Mouse (Mus musculus) G1E (cell line): Measurements from ENCODE around the gene Stat4. TPM values are rescaled to one million over a fixed set of nuclear protein-coding genes. Genes with fewer than 3 reads are reported as not detected.

Experiments used
- ATAC-seq: 2 replicates; pipeline ENCODE4 v1.8.0; 2016; ENCODE audit warnings: mild to moderate bottlenecking; ENCODE audit not compliant: insufficient number of reproducible peaks, poor library complexity, low FRiP score, severe bottlenecking; ENCODE audit errors: extremely low read depth
- DNase-seq: peaks from one replicate; pipeline ENCODE4 v3.0.0; 2012; ENCODE audit warnings: low spot score
- H3K27me3 ChIP-seq: 2 replicates; pipeline ENCODE4 v1.6.1; 2012; ENCODE audit warnings: mild to moderate bottlenecking, low read length, inconsistent platforms; ENCODE audit not compliant: insufficient read depth
- H3K36me3 ChIP-seq: replicated peaks from 2 replicates; pipeline ENCODE3; 2012; ENCODE audit warnings: mild to moderate bottlenecking, inconsistent platforms
- H3K4me1 ChIP-seq: 2 replicates; pipeline ENCODE4 v1.6.1; 2012; ENCODE audit warnings: low read depth, low read length, inconsistent platforms, mixed read lengths; ENCODE audit not compliant: insufficient read depth
- H3K4me3 ChIP-seq: 2 replicates; pipeline ENCODE4 v1.5.1; 2012; ENCODE audit warnings: low read depth, mild to moderate bottlenecking, inconsistent platforms, low read length, moderate library complexity, mixed read lengths
- H3K9me3 ChIP-seq: replicated peaks from 2 replicates; pipeline ENCODE4 v1.6.1; 2012; ENCODE audit warnings: inconsistent platforms
- CTCF ChIP-seq: IDR thresholded peaks from 2 replicates; pipeline ENCODE4 v1.5.1; 2012; ENCODE audit warnings: low read depth, low read length, inconsistent platforms, mixed read lengths
- GATA1 ChIP-seq: IDR thresholded peaks from 2 replicates; pipeline ENCODE4 v1.6.1; 2012; ENCODE audit warnings: borderline replicate concordance, low read length, inconsistent platforms, mixed read lengths
- GATA2 ChIP-seq: IDR thresholded peaks from 2 replicates; pipeline ENCODE4 v1.6.1; 2012; ENCODE audit warnings: low read depth, low read length, inconsistent platforms, borderline replicate concordance
- POLR2AphosphoS5 ChIP-seq: IDR thresholded peaks from 2 replicates; pipeline ENCODE4 v1.6.1; 2012; ENCODE audit warnings: low read depth, low read length, inconsistent platforms; ENCODE audit not compliant: insufficient replicate concordance
- TAL1 ChIP-seq: conservative IDR thresholded peaks from 2 replicates; pipeline ENCODE4 v1.6.1; 2012; ENCODE audit warnings: low read depth, low read length, inconsistent platforms, mixed read lengths
- polyA plus RNA-seq: library from polyadenylated mRNA; stranded (reverse); fragments of >175 nt; gene quantifications from 2 replicates; pipeline ENCODE4 v1.2.3, GENCODE M21; 2012
- total RNA-seq, 2 experiments: library from RNA; stranded (forward) in 1 of 2; stranded (reverse) in 1 of 2; fragments of 200-1000 nt in 1 of 2; fragments of >200 nt in 1 of 2; fragmentation: Nextera tagmentation in 1 of 2; gene quantifications; 2 replicates each; pipeline ENCODE4 v1.2.3; 2014 to 2017

Stat4 gene
- total and polyA plus RNA-seq, 3 experiments, result 0.11 TPM; not detected in 2

- Histone ChIP-seq H3K9me3 (no peaks in the 10 kb centered on the region), H3K4me1 (no peaks in the 10 kb centered on the region), H3K4me3 (no peak overlapping the region), H3K27me3 (no peaks in the 10 kb centered on the region; the same call in 1 of the 2 replicates), H3K36me3 (no peaks in the 10 kb centered on the region)
- TF ChIP-seq CTCF (no peak), POLR2AphosphoS5 (no peak), TAL1 (no peak)
- DNase-seq (no peak), ATAC-seq (no peak)
These were observed 11.4 kb upstream of the Stat4 start for GRCm38 (mm10) chr1:51975589-51975988.

GRCm38 (mm10) chr1:51979048-51979447 is 7.9 kb upstream of the Stat4 start:
- Histone ChIP-seq H3K4me3 (no peak overlapping the region), H3K9me3 (no peaks in the 10 kb centered on the region), H3K27me3 (no peaks in the 10 kb centered on the region; the same call in 1 of the 2 replicates), H3K4me1 (no peaks in the 10 kb centered on the region), H3K36me3 (no peaks in the 10 kb centered on the region)
- ATAC-seq, result no peak
- TF ChIP-seq GATA2, result no peak
- TF ChIP-seq TAL1, result no peak
- no peak for TF ChIP-seq GATA1
- TF ChIP-seq POLR2AphosphoS5, result no peak
- TF ChIP-seq CTCF, result no peak
- DNase-seq, result no peak

- DNase-seq (no peak), ATAC-seq (no peak)
- TF ChIP-seq POLR2AphosphoS5 (no peak), CTCF (no peak), GATA2 (no peak), GATA1 (no peak), TAL1 (no peak)
- Histone ChIP-seq H3K4me3 (no peak overlapping the region), H3K4me1 (no peaks in the 10 kb centered on the region), H3K9me3 (no peaks in the 10 kb centered on the region), H3K36me3 (no peaks in the 10 kb centered on the region), H3K27me3 (peaks cover 3% of the 10 kb centered on the region; the same call in 1 of the 2 replicates)
These were observed 5.1 kb downstream of the Stat4 start for GRCm38 (mm10) chr1:51991983-51992609.

GRCm38 (mm10) chr1:51996056-51996455 is 9.1 kb downstream of the Stat4 start:
- ATAC-seq, result no peak
- no peaks in the 10 kb centered on the region for H3K4me1 ChIP-seq
- peaks cover 3% of the 10 kb centered on the region; the same call in 1 of the 2 replicates for H3K27me3 ChIP-seq
- TF ChIP-seq CTCF (no peak), POLR2AphosphoS5 (no peak), GATA1 (no peak), GATA2 (no peak), TAL1 (no peak)
- no peaks in the 10 kb centered on the region for H3K9me3 ChIP-seq
- H3K36me3 ChIP-seq, result no peaks in the 10 kb centered on the region
- no peak overlapping the region for H3K4me3 ChIP-seq
- DNase-seq, result no peak

GRCm38 (mm10) chr1:51996751-51997659 is 10.1 kb downstream of the Stat4 start:
- 0 out of 2 replicates have a peak, but pooled peaks have one; percentile 1 for TF ChIP-seq CTCF
- no peak for TF ChIP-seq GATA1
- Histone ChIP-seq H3K27me3 (peaks cover 3% of the 10 kb centered on the region; the same call in 1 of the 2 replicates), H3K9me3 (no peaks in the 10 kb centered on the region), H3K4me1 (no peaks in the 10 kb centered on the region), H3K4me3 (no peak overlapping the region), H3K36me3 (no peaks in the 10 kb centered on the region)
- DNase-seq (no peak), ATAC-seq (no peak)

- Histone ChIP-seq H3K4me1 (no peaks in the 10 kb centered on the region), H3K36me3 (no peaks in the 10 kb centered on the region), H3K27me3 (peaks cover 3% of the 10 kb centered on the region; the same call in 1 of the 2 replicates), H3K9me3 (no peaks in the 10 kb centered on the region), H3K4me3 (no peak overlapping the region)
- ATAC-seq (no peak), DNase-seq (no peak)
- no peak for TF ChIP-seq GATA1
- TF ChIP-seq GATA2, result no peak
- no peak for TF ChIP-seq TAL1
- no peak for TF ChIP-seq CTCF
- no peak for TF ChIP-seq POLR2AphosphoS5
These were observed 11.6 kb downstream of the Stat4 start for GRCm38 (mm10) chr1:51998542-51998941.
